Mouse (Mus musculus) heart, postnatal 0 days (tissue): Measurements from ENCODE around the gene Olfr517.

ENCODE experiments used
- CTCF ChIP-seq: IDR thresholded peaks from 2 replicates; pipeline ENCODE4 v1.5.1; 2016; ENCODE audit warnings: antibody characterized with exemption, control low read depth, low read depth
- EP300 ChIP-seq: IDR thresholded peaks from 2 replicates; pipeline ENCODE4 v1.6.1; 2016; ENCODE audit warnings: antibody characterized with exemption, low read depth

DNA sequence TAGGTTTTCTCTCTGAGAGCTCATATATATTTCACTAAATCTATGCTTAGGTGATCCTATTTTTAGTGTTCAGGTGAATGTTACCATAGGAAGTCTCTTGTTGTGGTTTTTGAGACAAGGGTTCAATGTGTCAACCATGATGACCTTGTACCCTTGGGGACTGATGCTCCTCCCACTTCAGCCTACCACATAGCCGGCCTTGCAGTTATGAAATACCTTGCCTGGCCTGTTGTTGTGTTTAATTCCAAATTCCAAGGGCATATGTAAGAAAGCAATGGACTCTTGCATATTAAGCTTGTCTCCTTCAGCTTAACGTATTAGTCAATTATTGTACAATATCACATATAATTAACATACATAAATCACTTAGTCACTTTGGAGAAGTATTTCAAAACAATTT lies 31.8 kb upstream of the Olfr517 start:
- TF ChIP-seq CTCF: no peak
- no peak for TF ChIP-seq EP300
